Mouse (Mus musculus): ENCODE data around the gene Stat5a. TPM values are rescaled to one million over a fixed set of nuclear protein-coding genes. Genes with fewer than 3 reads are reported as not detected.

Stat5a gene
- polyA plus RNA-seq, 1 experiment from 2014 or later: 5.5 TPM

- Histone ChIP-seq H3K27ac (no peak overlapping the region), H3K27me3 (peaks cover 26% of the 10 kb centered on the region; the same call in 1 of the 2 replicates), H3K9ac (no peak overlapping the region), H3K9me3 (no peaks in the 10 kb centered on the region), H3K4me1 (no peaks in the 10 kb centered on the region), H3K4me3 (no peak overlapping the region), H3K36me3 (no peaks in the 10 kb centered on the region), H3K4me2 (replicated peaks) (no peak overlapping the region)
- no peak for ATAC-seq (ENCODE audit: insufficient number of reproducible peaks, insufficient read depth, low FRiP score, low TSS enrichment)
- 95% methylated on average over 10 of the region's 10 CpGs for WGBS
Observed at GRCm38 (mm10) chr11:100863141-100863540, 4.0 kb downstream of the Stat5a start.

- H3K9me3 ChIP-seq: no peaks in the 10 kb centered on the region
- ATAC-seq (ENCODE audit: insufficient number of reproducible peaks, insufficient read depth, low FRiP score, low TSS enrichment): no peak
- 83% methylated on average over 7 of the region's 7 CpGs for WGBS
Observed at GRCm38 (mm10) chr11:100865618-100866017, 6.5 kb downstream of the Stat5a start.

GRCm38 (mm10) chr11:100870256-100870967 is 11.3 kb downstream of the Stat5a start:
- Histone ChIP-seq H3K27me3 (no peaks in the 10 kb centered on the region), H3K9ac (no peak overlapping the region), H3K27ac (no peak overlapping the region), H3K36me3 (no peaks in the 10 kb centered on the region), H3K9me3 (no peaks in the 10 kb centered on the region), H3K4me3 (no peak overlapping the region), H3K4me1 (no peaks in the 10 kb centered on the region), H3K4me2 (replicated peaks) (no peak overlapping the region)
- ATAC-seq (ENCODE audit: insufficient number of reproducible peaks, insufficient read depth, low FRiP score, low TSS enrichment): no peak
- WGBS: 80% methylated on average over 10 of the region's 10 CpGs

More at GRCm38 (mm10) chr11:100865618-100866017, 6.5 kb downstream of the Stat5a start:
- Histone ChIP-seq H3K4me3 (no peak overlapping the region), H3K4me1 (no peaks in the 10 kb centered on the region), H3K4me2 (replicated peaks) (no peak overlapping the region), H3K36me3 (no peaks in the 10 kb centered on the region), H3K9ac (no peak overlapping the region), H3K27me3 (peaks cover 16% of the 10 kb centered on the region; the same call in 1 of the 2 replicates), H3K27ac (no peak overlapping the region)

DNA sequence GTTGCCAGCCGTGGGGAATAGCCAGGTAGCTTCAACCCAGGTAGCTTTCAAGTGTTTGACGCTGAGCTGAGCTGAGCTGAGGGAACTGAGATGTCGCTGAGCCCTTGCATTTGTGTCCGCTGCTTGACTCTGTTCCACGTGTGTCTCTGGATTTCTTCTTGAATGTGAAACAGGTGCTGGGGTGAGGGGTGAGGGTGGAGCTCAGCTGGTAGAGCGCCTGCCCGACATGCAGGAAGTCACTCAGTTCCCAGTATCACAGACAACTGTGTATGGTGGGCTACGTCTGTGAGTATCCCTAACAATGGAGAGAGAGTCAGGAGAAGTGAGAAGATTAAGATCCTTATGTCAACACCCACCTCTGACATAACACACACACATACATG is 11.8 kb downstream of the Stat5a start:
- Histone ChIP-seq H3K27ac (no peak overlapping the region), H3K27me3 (no peaks in the 10 kb centered on the region), H3K4me3 (no peak overlapping the region), H3K9ac (no peak overlapping the region), H3K36me3 (no peaks in the 10 kb centered on the region), H3K4me1 (no peaks in the 10 kb centered on the region), H3K9me3 (no peaks in the 10 kb centered on the region), H3K4me2 (replicated peaks) (no peak overlapping the region)
- 70% methylated on average over 8 of the region's 8 CpGs for WGBS
- no peak for ATAC-seq (ENCODE audit: insufficient number of reproducible peaks, insufficient read depth, low FRiP score, low TSS enrichment)

DNA sequence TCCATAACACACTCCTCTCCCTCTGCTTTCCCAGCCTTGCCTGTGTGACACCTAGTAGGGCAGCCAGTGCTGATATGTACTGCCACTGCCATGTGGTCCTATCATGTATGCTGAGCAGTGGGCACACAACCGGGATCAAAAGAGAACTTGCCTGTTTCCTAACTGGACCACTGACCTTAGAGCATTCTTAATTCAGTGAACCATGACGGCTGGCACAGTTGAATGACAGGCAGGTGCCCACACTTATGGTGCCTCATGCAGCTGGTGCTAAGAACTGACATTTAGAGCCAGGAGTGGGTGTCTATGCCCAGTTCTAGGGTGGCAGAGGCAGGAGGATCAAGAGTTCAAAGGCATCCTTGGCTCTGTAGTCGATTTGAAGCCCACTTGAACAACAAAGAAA is 16.6 kb downstream of the Stat5a start:
- no peak overlapping the region for H3K27ac ChIP-seq
- no peaks in the 10 kb centered on the region for H3K36me3 ChIP-seq
- H3K9me3 ChIP-seq: no peaks in the 10 kb centered on the region
- WGBS: 76% methylated on average over 3 of the region's 3 CpGs
- no peak for ATAC-seq (ENCODE audit: insufficient number of reproducible peaks, insufficient read depth, low FRiP score, low TSS enrichment)
- no peaks in the 10 kb centered on the region for H3K27me3 ChIP-seq
- no peak overlapping the region for H3K4me2 ChIP-seq (replicated peaks)
- H3K9ac ChIP-seq: no peak overlapping the region
- H3K4me3 ChIP-seq: no peak overlapping the region
- H3K4me1 ChIP-seq: no peaks in the 10 kb centered on the region

DNA sequence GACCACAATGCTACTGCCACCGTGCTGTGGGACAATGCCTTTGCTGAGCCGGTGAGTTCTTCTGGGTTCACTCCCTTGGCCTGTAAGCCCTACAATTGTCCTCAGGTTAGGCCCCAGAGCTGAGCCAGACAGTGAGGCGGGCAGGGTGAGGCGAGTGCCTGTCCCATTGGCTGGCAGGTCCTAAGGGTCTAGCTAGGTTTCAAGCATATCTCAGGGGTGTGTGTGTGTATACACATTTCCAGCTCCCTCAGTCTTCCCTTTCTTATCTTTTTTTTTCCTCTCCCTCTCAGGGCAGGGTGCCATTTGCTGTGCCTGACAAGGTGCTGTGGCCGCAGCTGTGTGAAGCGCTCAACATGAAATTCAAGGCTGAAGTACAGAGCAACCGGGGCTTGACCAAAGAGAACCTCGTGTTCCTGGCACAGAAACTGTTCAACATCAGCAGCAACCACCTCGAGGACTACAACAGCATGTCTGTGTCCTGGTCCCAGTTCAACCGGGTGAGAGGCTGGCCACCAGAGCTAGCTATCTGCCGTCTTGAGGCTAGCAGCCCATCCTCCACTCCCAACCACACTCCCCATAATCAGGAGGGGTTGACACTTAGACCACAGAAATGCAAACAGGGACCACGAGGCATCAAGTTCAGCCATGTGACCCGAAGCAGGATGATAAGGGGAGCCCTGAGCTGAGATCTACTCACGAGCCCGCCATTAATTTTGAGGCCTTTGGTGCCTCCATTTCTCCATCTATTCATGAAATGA is 20.3 kb downstream of the Stat5a start:
- ATAC-seq (ENCODE audit: insufficient number of reproducible peaks, insufficient read depth, low FRiP score, low TSS enrichment): no peak
- no peaks in the 10 kb centered on the region for H3K27me3 ChIP-seq
- H3K27ac ChIP-seq: no peak overlapping the region
- no peaks in the 10 kb centered on the region for H3K36me3 ChIP-seq
- no peak overlapping the region for H3K4me2 ChIP-seq (replicated peaks)
- WGBS: 84% methylated on average over 15 of the region's 15 CpGs
- H3K4me3 ChIP-seq: no peak overlapping the region
- no peaks in the 10 kb centered on the region for H3K4me1 ChIP-seq
- H3K9me3 ChIP-seq: no peaks in the 10 kb centered on the region
- no peak overlapping the region for H3K9ac ChIP-seq

- Histone ChIP-seq H3K4me3 (no peak overlapping the region), H3K27ac (no peak overlapping the region), H3K36me3 (peaks cover 6% of the 10 kb centered on the region; the same call in 1 of the 2 replicates), H3K27me3 (no peaks in the 10 kb centered on the region), H3K4me1 (no peaks in the 10 kb centered on the region), H3K4me2 (replicated peaks) (no peak overlapping the region), H3K9me3 (no peaks in the 10 kb centered on the region), H3K9ac (no peak overlapping the region)
- WGBS: 87% methylated on average over 10 of the region's 10 CpGs
- ATAC-seq (ENCODE audit: insufficient number of reproducible peaks, insufficient read depth, low FRiP score, low TSS enrichment): no peak
Observed at GRCm38 (mm10) chr11:100883640-100884039, 24.5 kb downstream of the Stat5a start.

DNA sequence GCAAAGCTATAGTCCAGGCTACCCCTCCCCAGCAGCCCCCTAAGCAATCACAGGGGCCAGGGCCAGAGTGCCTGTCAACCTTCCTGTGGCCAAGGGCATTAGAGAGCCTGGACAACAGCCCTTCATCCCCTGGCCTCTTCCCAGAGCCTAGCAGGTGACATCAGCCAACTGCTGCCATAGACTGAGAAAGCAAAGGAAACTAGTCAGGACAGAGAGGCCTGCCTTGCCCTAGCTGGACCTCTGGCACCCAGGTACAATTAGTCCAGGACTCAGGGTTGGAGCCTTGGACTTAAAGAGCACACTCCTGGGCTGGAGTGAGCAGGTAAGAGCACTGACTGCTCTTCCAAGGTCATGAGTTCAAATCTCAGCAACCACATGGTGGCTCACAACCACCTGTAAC is 26.3 kb downstream of the Stat5a start:
- no peak for ATAC-seq (ENCODE audit: insufficient number of reproducible peaks, insufficient read depth, low FRiP score, low TSS enrichment)
- H3K9ac ChIP-seq: no peak overlapping the region
- no peaks in the 10 kb centered on the region for H3K9me3 ChIP-seq
- no peaks in the 10 kb centered on the region for H3K4me1 ChIP-seq
- no peak overlapping the region for H3K4me2 ChIP-seq (replicated peaks)
- H3K27ac ChIP-seq: no peak overlapping the region
- no peak overlapping the region for H3K4me3 ChIP-seq
- H3K36me3 ChIP-seq: peaks cover 13% of the 10 kb centered on the region; the same call in 1 of the 2 replicates
- no peaks in the 10 kb centered on the region for H3K27me3 ChIP-seq

GRCm38 (mm10) chr11:100886188-100886740 is 27.1 kb downstream of the Stat5a start:
- H3K9ac ChIP-seq: no peak overlapping the region
- no peak for ATAC-seq (ENCODE audit: insufficient number of reproducible peaks, insufficient read depth, low FRiP score, low TSS enrichment)
- WGBS: 59% methylated on average over 8 of the region's 8 CpGs

DNA sequence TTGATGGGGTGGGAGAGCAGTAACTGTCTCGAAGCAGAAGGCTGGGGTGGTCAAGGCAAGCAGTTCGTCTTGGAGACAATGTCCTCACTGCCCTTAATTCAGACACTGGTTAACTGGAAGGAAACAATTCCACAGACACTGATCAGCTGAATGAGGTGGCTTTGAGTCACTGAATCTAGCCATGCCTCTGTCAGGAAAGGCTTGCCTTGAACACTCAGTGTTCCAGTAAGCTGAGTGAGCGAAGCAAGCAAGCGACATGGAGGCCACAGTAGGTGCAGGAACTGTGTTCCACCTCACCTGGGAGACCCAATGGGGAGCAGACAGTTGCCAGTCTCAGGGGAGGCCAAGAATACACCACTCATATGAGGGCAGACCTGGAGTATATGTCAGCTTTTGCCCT is 28.1 kb downstream of the Stat5a start:
- no peaks in the 10 kb centered on the region for H3K9me3 ChIP-seq
- WGBS: 87% methylated on average over 4 of the region's 4 CpGs
- no peak overlapping the region for H3K9ac ChIP-seq
- no peak overlapping the region for H3K4me2 ChIP-seq (replicated peaks)
- H3K27me3 ChIP-seq: no peaks in the 10 kb centered on the region
- no peak for ATAC-seq (ENCODE audit: insufficient number of reproducible peaks, insufficient read depth, low FRiP score, low TSS enrichment)
- H3K36me3 ChIP-seq: peaks cover 14% of the 10 kb centered on the region; the same call in 1 of the 2 replicates
- H3K4me3 ChIP-seq: no peak overlapping the region
- H3K27ac ChIP-seq: no peak overlapping the region
- no peaks in the 10 kb centered on the region for H3K4me1 ChIP-seq

More at GRCm38 (mm10) chr11:100886188-100886740, 27.1 kb downstream of the Stat5a start:
- no peaks in the 10 kb centered on the region for H3K4me1 ChIP-seq
- H3K27me3 ChIP-seq: no peaks in the 10 kb centered on the region
- H3K9me3 ChIP-seq: no peaks in the 10 kb centered on the region
- H3K27ac ChIP-seq: no peak overlapping the region
- no peak overlapping the region for H3K4me3 ChIP-seq
- no peak overlapping the region for H3K4me2 ChIP-seq (replicated peaks)
- H3K36me3 ChIP-seq: peaks cover 14% of the 10 kb centered on the region; the same call in 1 of the 2 replicates

GRCm38 (mm10) chr11:100887764-100888163 is 28.6 kb downstream of the Stat5a start:
- ATAC-seq (ENCODE audit: insufficient number of reproducible peaks, insufficient read depth, low FRiP score, low TSS enrichment): no peak
- no peak overlapping the region for H3K4me2 ChIP-seq (replicated peaks)
- H3K4me3 ChIP-seq: no peak overlapping the region
- 74% methylated on average over 3 of the region's 3 CpGs for WGBS
- no peaks in the 10 kb centered on the region for H3K9me3 ChIP-seq
- no peaks in the 10 kb centered on the region for H3K4me1 ChIP-seq
- H3K27ac ChIP-seq: no peak overlapping the region
- H3K27me3 ChIP-seq: no peaks in the 10 kb centered on the region
- H3K36me3 ChIP-seq: peaks cover 14% of the 10 kb centered on the region; the same call in 1 of the 2 replicates
- no peak overlapping the region for H3K9ac ChIP-seq
